Mouse (Mus musculus) left cerebral cortex, postnatal 4 days (tissue): ENCODE measurements around the gene Luc7l2. TPM values are rescaled to one million over a fixed set of nuclear protein-coding genes. Genes with fewer than 3 reads are reported as not detected.
"Not testable (repeated sequence)": the region's sequence is repeated elsewhere in the genome, so short reads cannot be mapped to it uniquely, and the experiment has no call there.

Source experiments
- DNase-seq: peaks from one replicate; pipeline ENCODE4 v3.0.0-alpha.2; 2022
- intact Hi-C: fragments of 180-260 bp; cut with DNase I; formaldehyde crosslinking; loops from one replicate; pipeline ENCODE4 v1.15.1; 2025
- total RNA-seq, 2 experiments: library from RNA; stranded (reverse); gene quantifications; 2 replicates each; pipeline ENCODE4 v1.2.3; 2021

Gene Luc7l2
- total RNA-seq = 100 to 1,000 TPM; 182 TPM

DNA sequence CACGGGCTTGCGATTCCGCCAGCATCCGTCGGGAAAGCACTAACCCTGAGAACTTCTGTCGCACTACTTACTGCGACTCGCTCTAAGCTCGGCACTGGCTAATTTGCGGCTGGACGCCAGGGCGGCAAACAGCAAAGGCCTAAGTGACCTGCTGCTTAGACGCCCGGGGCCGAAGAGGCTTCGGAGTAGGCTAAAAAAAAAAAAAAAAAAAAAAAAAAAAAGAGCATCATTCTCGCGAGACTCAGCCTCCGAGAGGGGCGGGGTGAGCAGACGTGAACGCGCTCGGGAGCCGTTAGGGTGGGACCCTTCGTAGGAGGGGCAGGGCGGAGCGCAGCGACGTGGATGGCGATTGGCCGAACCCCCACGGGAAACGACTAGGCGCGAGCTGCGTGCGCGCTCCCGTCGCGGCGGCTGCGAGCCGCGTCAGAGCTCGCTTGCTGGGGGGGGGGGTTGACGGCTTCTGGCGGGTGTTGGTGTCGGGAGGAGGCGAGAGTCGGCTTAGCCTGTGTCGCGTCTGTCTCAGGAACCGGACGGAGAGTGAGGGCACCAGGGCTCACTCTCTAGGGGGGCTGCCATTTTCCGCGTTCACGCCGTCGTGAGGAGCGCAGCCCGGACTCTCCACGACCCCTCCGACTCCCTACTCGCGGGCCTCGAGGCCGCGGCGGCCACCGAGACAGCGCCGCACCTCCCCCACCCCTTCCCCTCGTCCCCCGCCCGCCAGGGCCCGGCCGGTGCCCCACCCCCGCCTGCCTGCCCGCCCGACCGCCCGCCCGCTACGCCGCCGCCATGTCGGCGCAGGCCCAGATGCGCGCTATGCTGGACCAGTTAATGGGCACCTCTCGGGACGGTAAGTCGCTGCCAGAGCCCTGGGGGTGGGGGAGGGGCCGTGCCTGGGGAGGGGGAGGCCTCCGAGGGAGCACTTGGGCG is at the start of gene Luc7l2:
TSS of gene Luc7l2 (plus strand) at position 273 of the 927 bp plus-strand sequence.
- intact Hi-C loops = loop anchor here (2.0 kb wide), 1 partner anchor 17 kb away; no protein-coding TSS in a partner anchor
- DNase-seq = peak; percentile 99

DNA sequence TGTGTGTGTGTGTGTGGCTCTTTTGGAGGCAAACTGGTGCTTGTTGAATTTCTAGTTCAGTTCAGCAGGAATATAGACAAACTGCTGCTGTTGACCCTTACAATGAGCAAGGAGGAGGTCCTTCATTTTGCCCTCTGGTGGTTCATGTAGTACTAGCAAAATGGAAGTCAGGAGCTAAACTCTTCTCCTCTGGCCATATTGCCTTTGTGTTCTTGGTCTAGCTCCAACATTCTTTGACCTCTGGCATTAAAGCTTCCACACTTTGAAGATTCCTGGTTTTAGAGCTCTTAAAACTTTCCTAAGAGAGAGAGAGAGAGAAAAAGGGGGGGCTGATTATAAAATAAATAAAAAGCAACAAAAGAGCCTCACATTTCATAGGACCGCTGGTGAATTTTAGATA is 39.0 kb upstream of the Luc7l2 start:
- DNase-seq = no peak
- intact Hi-C loops = no loop called here

DNA sequence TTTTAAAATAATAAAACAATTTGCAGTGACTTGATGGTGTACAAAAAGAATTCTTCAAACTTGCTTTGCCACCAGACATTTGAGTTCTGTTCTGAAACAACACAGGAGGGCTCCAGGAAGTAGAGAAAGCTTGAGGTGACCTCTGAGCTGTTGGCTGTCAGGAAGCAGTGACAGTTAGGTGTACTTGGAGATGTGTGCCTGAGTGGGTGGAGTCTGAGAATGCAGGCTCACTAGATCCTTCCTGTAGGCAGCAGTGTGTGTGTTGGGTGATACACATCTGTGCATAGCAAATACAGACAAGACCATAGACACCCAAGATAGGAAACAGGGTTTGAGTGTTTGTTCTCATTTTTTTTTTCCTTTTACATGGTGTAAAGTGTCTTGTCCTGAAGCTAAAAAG is 38.3 kb upstream of the Luc7l2 start:
- intact Hi-C loops = no loop called here
- DNase-seq = no peak

DNA sequence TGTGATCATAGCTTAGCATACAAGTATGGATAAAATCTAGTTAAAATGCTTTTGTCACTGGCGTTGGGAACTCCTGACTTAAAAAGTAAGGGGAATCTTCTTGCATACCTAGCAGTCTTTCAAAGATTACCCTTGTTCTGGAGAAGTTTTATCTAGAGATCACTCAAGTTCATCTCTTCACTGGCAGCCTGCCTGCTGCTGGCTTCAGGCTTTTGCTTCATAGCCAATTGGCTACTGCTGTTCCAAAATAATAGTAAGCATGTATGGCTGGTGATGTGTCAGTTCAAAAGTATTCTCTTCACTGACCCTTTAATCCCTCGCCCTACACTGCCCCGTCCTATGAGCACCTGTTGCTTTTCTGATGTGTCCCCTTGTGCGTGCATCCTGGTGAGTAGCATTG is 35.9 kb upstream of the Luc7l2 start:
- no peak for DNase-seq
- intact Hi-C loops = no loop called here

DNA sequence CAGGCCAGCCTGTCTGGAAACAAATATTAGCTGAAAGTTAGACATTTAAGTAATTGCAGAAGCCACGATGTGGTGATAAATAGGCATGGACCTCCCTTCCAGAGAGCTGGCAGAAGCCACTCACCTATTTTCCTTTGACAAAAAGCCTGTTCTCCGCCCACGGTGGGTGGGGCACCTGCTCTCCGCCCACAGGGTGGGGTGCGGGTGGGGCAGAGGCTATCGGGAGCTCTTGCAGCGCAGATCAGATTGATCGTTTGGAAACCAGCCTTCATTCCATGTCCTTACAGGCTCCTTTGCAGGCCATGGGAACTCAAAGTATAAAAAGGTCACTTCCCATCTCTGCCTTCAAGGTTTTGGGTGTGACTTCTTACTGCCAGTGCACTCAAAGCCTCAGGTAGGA is 27.3 kb upstream of the Luc7l2 start:
- DNase-seq = no peak
- intact Hi-C loops = no loop called here

DNA sequence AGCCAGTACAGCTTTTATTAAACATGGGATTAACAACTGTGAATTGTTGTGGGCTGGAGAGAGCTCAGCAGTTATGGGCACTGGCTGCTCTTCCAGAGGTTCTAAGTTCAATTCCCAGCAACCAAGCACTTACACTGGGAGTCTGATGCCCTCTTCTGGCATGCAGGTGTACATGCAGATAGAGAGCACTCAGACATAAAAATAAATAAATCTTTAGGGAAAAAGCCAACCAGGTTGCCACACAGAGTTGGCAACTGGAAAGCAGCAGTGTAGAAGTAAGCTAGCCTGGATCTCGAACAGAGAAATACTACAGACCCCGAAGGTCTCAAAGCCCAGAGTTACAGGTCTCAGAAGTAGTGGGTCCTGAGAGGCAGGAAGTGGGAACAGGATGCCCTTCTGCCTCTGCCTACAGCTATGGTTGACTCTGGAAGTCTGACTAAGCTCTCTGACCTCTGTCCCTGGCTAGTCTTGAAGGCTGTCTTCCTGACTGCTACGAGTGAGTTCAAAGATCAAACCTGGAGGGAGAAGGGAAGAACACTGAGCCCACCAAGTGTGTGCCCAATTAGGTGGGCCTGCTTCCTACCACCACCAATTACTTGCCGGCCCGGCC is 19.8 kb upstream of the Luc7l2 start:
- no peak for DNase-seq
- intact Hi-C loops = no loop called here

DNA sequence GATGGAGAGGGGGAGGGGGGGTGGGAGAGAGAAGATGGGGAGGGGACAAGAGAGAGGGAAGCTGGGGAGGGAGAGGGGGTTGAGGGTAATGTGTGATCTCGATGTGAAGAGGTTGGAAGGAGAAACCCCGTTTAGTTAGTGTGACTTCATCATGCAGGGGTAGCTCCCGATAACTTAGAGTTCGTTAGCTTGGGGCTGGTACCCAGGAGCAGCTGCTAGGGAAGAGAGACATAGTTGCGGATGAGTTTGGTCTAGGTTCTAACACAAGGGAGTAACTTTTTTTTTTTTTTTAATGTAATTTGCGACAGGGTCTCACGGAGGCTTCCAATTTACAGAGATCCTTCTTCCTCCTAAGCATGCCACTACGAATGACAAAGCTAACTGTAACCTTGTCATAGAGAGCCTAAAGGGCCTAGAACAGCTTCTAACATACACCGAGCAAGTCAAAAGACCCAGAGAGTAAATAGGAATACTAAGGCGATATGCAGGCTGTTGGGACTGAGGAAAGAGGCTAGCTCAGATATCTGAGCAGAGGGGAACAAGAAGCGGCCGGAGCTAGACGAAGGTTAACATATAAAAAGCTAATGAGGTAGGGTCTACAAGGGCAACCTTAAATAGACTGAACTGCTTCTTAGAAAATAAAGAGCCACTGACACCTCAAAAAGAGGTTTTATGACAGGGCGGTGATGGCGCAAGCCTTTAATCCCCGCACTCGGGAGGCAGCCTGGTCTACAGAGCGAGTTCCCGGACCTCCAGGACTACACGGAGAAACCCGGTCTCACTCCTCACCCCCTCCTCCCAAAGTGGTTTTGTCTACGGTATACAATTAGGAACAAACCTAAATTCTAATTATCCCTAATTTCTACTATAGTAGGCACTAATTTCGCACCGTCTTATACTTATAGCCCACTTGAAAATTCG is 18.4 kb upstream of the Luc7l2 start:
- DNase-seq = no peak
- intact Hi-C loops = no loop called here

DNA sequence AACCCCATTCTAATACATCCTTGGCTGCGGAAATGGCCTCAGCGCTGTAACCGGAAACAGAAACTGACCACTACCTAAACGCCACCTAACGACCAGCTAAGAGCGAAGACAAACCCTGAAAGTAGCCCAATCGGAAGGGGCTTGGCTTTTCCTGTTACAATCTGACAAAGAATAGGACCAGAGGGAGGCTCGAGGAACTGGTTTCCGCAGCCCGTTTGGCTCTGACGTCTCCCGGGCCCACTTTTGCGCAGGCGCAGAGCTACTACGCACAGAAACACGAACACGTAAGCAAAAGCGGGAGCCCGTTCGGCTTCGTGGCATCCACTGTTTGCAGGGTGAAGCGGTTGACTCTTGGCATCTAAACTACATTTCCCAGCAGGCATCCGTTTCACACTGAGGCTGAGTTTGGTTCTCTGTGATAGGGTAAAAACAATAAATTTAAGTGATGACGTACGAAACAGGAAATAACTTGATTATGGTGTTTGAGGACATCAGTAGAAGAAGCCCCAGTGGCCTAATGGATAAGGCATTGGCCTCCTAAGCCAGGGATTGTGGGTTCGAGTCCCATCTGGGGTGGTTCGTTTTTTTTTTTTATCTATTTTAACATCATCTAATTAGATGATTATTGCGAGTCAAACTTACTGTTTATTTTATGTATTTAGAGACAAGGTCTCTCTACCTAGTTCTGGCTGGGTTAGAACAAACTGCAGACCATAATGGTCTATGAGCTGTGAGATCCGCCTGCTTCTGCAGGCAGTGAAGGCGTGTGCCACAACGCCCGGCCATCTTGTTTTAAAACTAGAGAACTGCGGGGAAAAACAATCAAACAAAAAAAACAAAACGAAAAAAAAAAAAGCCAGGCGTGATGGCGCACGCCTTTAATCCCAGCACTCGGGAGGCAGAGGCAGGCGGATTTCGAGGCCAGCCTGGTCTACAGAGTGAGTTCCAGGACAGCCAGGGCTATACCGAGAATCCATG is 17.4 kb upstream of the Luc7l2 start, which contains the start of gene Fmc1:
TSS of gene Fmc1 (plus strand) at position 75 of the 978 bp plus-strand sequence.
- DNase-seq = peak; percentile 99
- intact Hi-C loops = loop anchor here (2.0 kb wide), 1 partner anchor 17 kb away; the partner anchor contains the start of gene Luc7l2

DNA sequence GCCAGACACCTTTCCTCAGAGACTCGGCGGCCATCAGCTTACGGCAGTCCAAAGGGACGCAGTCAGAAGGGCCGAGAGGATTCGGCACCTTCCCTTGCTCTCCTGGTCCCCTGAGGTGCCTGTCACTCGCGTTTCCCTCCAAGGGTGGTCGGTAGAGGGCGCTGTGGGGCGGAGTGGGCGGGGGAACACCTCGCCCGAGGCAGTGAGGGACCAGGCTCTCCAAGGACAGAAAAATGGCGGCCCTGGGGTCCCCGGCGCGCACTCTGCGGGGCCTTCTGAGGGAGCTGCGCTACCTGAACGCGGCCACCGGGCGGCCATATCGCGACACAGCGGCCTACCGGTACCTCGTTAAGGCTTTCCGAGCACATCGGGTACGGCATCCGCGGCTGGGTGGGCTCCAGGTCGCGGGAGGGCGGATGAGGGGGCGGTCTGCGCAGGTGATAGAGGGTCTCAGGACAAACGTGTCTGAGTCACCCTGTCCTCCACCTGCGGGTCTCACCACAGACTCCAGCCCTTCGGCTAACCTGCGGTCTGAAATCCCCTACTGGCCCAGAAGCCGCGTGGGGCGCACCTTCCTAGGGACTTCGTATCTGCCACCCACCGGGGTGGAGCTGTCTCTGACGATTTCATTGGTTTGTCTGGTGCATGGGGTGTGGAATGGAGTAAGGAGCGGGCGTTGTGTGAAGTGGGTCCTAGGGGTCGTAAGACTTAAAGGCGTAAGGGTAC is 16.3 kb upstream of the Luc7l2 start:
- intact Hi-C loops = loop anchor here (2.0 kb wide), 1 partner anchor 16 kb away; the partner anchor contains the start of gene Luc7l2
- peak; percentile 99 for DNase-seq

DNA sequence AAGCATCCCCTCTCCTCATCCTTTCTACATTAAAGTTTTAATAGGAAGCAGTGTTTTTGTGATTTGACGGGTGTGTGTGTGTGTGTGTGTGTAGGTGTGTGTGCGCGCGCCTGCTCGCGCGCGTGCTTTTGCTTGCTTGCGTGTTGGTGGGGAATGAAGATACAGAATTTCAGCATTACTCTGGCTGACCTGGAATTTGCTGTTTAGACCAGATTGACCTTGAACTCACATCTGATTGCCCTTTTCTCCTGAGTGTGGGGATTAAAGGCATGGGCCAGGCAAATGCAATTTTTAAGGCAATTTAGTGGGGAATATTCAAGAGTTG is 15.8 kb upstream of the Luc7l2 start:
- intact Hi-C loops = loop anchor here (2.0 kb wide), 1 partner anchor 15 kb away; the partner anchor contains the start of gene Luc7l2
- no peak for DNase-seq

DNA sequence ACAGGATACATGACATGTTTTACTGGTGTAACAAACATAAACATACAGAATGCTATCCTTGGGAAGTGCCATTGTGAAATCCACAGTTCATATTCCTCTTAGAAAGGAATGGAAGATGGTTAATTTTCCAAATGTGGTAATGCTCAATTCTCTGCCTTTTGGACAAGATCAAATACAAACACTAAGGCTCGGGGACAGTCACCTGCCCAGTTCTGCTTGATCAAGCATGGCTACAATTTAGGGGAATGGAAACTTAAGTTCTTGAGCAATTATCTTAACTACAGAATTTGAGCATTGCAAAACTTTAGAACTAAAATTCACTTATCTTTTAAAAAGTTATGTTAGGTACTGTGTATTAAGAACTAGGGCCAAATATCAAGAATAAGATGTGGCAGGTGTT is 15.3 kb upstream of the Luc7l2 start:
- intact Hi-C loops = loop anchor here (2.0 kb wide), 1 partner anchor 15 kb away; the partner anchor contains the start of gene Luc7l2
- DNase-seq = no peak

DNA sequence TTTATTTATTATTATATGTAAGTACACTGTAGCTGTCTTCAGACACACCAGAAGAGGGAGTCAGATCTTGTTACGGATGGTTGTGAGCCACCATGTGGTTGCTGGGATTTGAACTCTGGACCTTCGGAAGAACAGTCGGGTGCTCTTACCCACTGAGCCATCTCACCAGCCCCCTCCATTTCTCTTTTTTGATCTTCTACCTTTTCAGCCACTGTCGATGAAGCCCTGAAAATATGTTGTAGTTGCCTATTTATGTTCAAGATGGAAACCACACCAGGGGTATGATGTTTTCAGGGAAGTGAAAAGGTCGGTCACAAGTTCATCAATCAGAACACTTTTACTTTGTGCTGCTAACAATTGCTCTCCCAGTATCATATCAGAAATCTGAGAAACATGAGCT is 7.0 kb upstream of the Luc7l2 start:
- intact Hi-C loops, DNase-seq: not testable (repeated sequence)

DNA sequence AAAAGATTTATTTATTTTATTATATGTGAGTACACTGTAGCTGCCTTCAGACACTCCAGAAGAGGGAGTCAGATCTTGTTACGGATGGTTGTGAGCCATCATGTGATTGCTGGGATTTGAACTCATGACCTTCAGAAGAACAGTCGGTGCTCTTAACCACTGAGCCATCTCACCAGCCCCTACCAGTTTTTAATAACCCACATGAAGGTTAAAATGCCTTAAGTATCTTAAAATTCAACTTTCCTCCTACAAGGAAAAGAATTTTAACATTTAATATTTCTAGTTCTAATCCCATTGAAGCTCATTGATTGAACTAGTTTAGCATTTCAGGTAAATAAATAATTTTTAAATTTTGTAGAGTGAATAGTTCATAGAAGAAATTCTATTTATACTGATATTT is 4.1 kb upstream of the Luc7l2 start:
- intact Hi-C loops, DNase-seq: not testable (repeated sequence)

DNA sequence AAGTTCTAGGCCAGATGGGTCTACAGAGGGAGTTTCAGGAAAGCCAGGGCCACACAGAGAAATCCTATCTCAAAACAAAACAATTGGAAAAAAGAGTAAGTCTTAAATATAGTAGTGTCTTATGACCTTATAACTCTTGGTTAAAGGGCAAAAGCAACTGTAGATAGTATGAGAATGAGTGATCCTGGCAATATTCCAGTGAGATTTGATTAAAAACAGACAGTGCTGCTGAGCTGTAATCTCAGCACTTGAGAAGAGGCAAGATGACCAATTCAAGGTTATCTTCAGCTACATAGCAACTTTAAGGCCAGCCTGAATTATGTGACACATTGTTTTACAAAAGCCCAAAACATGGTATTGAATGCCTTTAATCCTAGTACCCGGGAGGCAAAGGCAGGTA is 3.4 kb upstream of the Luc7l2 start:
- no peak for DNase-seq
- intact Hi-C loops = no loop called here

DNA sequence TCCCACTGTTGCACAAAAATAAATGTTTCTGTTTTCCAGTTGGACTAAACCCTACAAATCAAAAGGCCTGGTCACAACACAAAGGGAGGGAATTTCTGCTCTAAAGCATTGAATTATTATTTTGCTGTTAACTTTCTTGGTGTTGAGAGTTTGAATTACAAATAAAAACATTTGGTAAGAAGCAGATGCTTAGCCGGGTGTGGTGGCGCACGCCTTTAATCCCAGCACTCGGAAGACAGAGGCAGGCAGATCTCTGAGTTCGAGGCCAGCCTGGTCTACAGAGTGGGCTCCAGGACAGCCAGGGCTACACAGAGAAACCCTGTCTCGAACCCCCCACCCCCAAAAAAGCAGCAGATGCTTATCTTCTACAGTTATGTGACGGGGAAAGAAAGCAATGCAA is 2.5 kb upstream of the Luc7l2 start:
- intact Hi-C loops, DNase-seq: not testable (repeated sequence)

DNA sequence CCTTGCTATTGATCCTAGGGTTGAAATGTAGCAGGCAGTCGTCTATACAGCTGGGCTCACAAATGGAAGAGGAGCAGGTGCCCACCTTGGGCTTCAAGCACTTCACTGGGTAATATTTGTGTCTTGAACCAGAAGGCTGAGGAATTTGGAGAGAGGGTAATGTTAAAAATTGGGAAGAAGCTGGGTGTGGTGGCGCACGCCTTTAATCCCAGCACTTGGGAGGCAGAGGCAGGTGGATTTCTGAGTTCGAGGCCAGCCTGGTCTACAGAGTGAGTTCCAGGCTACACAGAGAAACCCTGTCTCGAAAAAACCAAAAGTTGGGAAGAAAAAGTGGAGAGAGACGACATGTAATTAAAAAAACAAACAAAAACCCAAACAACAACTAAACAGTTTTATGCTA is 1.3 kb upstream of the Luc7l2 start:
- DNase-seq = not testable (repeated sequence)
- intact Hi-C loops = loop anchor here (2.0 kb wide), 1 partner anchor 15 kb away; no protein-coding TSS in a partner anchor

DNA sequence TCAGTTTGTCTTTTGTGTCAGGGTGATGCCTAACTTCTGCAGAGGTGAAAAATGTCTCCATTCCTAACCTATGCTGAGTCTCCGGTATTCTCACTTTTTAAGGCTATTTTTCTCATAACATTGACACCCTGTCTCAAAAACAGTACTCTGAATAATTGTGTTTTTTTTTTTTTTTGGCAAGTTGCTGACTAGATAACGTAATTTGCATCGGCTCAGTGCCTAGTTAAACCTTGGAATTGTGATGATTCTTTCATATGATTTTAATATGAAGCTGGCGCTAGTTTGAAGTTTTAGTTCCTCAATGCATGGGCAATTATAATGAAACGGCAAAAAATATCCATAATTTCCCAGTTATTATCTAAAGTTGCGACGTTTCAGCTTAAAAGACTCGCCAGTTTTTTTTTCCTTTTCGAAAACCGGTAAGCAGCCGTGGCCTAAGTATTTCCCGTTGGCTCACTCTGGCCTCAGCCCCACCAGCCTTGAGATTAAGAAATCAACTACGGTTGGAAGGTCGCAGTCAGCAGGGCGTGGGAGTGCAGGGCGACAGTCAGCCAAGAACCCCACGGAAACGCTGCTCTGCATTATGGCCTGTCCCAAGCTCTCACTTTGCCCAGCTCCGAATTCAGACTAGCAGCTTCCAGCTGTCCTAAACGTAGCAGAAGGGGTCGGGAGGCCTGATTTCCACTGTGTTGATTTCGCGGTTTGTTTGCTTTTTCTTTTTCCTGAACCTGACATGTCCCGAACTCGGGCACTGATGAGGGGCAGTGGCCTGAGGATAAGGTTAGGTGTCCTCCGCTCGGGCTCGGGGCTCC is 678 bp upstream of the Luc7l2 start:
- peak; percentile 68 for DNase-seq
- intact Hi-C loops = loop anchor here (2.0 kb wide), 1 partner anchor 16 kb away; no protein-coding TSS in a partner anchor
